Mouse (Mus musculus) granulocyte monocyte progenitor cell, adult 5-6 weeks (primary cell): ENCODE measurements around the gene Rab3il1. TPM values are rescaled to one million over a fixed set of nuclear protein-coding genes. Genes with fewer than 3 reads are reported as not detected.

Experiments used
- ATAC-seq: replicated peaks from 2 replicates; pipeline ENCODE4 v1.8.0; 2016; ENCODE audit warnings: mild to moderate bottlenecking, moderate TSS enrichment, inconsistent platforms; ENCODE audit not compliant: poor library complexity, severe bottlenecking
- total RNA-seq, 2 experiments: library from RNA; stranded (forward) in 1 of 2; stranded (reverse) in 1 of 2; fragments of 200-712, 200-1000 nt in 1 of 2; fragments of >200 nt in 1 of 2; fragmentation: Nextera tagmentation in 1 of 2; gene quantifications; 2 replicates each; pipeline ENCODE4 v1.2.3; 2014 to 2017

The Rab3il1 gene
- total RNA-seq, 2 experiments from 2014 or later, result 2.8 to 3.7 TPM

DNA sequence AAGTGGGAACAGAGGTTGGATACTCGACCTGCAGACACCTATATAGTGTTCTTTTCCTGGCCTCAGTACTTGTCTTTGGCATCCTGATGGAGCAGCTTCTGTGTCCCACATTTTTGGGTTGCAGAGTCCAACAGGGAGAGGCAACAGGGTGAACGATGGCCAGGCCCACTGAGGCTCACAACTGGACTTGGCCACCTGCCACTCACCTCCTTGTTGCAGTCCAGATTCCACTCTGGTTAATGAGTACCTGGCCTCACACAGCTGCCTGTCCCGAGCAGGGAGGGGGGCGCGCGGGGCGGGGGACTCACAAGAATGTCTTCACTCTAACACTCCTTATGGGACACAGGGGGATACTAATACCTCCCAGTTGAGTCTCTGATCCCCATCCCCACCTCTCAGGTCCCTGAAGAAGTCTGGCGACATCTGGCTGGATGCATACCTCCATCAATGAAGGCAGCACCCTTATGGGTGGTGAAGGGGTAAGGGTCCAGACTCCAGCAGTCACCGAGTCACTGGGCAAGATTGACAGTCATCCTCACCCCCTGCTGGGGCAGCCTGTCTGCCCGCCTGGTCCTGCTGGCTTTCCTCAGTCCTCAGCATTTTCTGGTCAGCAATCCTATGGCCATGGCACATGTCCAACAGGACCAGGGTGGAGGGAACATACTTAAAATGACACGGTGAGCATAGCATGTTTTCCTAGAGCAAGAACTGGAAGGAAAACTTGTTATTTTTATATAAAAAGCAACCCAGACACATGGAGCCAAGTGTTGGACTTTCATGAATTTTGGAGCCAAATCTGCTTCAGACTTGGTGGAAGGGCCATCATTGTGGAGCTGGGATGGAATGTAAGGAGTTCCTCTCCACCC is 56.2 kb downstream of the Rab3il1 start:
- no peak for ATAC-seq

DNA sequence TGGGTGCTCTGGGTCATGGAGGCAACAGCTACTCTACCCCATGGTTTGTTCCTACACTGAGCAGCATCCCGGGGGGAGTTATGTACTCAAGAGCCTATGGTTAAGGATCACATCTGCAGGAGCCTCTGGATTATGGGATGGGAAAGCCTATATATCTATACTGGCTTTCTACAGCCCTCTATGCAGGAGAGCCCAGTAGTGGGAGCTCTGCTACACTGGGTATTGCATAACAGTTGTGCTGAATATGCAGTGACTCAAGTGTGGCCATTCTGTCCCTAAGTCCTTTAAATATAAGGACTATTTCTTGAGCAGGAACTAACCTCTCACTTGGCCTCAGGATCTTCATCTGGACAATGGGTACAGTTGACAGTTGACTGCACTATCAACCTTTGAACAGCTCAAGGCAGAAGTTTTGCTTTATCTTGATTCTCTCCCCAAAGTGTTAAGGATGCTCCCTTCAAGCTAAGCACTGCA is 56.9 kb downstream of the Rab3il1 start:
- no peak for ATAC-seq

DNA sequence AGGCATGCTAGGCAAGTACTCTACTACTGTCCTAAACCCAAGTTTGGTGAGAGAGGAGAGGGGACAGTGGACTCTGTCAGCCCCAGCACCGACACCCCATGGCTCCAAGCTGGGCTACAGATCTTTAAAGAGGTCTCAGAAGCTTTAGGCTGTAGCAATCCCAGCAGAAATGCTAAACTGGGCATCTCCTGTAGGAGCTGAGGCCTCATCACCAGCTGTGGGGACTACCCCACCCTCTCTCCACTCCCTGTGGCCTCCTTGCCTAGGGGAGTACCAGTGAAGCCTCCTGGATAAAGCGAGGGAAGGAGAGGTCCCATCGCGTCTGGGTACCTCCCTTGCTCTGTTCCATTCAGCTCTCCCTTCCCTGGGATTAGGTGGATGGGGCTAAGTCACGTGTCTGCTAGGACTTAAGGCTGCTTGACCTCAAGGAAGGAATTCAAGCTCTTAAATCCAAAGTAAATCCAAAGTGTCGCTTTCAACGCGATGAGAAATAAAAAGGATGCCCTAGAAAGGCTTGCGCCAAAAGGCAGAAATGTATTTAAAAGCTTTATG is 57.5 kb downstream of the Rab3il1 start:
- ATAC-seq, result no peak

DNA sequence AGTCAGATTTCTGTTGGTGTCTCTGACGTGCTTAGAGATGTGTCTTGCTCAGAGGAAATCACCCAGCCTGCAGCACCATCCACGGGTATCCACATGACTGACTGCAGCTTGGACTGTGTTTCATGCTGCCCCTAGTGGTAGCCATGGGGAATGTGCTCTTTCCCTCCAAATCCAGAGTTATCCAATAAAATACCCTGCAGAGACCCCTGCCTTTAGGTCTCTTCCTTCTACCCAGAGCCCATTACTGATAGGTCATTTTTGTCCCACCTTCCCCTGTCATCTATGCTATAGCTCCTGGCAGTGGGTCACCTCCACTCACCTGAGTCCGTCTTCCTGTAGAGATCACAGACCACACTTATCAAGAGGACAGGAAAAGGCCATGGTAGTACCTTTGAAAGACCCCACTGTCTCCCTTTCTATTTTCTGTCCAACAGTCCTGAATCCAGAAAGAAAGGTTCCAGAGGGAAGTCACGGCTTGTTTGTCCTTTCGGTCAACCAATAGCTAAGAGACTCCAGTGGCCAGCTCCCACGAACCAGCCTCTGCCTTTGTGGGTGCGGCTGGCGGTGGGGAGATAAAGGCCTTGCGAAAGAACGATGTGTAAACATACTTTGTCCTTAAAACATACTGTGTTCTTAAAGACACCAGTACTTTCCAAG is 58.6 kb downstream of the Rab3il1 start:
- ATAC-seq, result peak; percentile 60

DNA sequence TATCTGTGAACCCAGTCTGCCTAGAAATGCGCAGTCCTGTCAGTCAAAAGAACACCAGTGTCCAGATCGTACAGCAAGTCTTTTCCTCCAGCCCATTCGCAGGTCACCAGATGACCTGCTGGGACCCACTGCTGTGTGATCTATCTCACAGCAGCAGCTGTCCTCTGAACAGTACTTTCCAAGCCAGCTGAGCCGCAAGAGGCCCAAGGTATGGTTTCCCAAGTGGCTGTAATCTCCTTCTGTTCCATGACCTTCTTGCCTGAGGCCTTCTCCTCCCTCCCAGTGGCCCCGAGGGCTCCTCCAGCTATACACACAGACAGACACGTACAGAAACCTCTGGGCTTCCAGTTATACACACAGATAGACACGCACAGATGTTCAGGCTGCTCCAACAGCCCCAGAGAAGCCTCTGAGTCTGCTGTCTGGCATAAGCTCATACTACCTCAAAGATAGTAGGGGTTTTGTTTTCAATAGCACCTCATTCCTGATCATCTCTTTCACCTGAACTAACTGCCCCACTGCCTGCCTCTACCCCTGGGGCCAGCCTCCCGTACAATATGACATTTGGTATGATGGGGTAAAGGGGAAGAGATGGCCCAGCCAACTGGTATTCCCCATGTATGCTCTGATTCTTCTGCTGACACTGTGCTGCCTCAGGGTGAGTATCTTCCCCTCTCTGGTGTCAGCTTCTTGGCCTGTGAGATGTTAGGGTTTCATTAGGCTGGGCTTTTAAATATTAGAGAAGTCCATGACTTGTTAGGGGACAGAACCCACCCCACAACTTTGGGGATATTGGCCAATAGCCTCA is 59.5 kb downstream of the Rab3il1 start:
- ATAC-seq, result no peak

DNA sequence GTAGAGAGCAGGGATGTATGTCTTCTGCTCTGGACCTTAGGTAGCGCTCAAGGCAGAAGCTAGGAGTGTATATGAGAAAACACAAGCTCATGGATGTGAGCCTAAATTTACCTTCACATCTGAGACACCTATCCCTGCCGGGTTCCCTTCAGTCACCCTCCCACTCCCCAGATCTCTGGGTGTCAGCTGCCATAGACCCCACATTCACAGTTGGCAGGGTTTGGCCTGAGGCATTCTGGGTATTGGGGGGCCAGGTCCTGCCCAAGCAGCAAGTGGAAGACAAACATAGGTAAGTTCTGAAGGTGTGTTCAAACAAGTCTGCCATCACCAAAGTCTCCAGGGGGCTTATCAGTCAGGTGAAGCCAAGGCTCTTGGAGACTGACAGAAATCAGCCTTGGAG is 60.2 kb downstream of the Rab3il1 start:
- no peak for ATAC-seq

DNA sequence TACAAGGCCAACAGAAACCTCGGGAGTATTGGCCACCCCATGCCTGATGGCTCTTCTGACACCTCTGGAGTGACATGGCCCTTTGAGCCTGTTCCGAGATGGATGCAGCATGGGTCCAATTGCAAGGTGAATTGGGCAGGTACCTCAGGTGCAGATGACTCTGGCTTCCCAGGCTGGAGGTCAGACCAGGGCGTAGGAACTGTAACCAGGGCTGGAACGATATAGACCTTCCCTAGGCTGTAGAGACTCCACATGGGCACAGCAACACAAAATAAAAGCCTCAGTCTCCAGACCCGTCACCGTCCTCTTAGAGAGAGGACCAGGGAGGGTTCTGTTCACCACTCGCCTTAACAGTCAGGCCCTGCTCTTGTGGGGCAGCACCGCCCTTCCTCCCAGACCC is 60.8 kb downstream of the Rab3il1 start:
- ATAC-seq, result no peak

DNA sequence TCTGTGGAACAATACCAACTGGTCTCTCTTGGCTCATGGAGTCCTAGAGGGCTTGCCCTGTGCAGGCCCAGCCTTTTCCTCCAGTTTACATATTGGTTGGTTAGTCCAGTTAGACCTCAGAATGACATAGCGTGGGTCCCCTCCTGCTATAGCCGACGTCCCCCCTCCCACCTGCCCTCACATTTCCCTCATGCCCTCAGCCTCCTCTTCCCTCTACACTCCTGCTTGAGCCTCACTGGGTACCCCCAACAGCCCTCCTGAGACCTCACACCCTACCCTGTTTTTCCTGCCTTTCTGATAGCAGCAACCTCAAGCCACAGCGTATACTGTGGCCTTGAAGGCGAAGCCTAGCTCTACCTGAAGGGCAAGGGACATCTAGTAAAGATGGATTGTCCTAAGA is 61.4 kb downstream of the Rab3il1 start:
- no peak for ATAC-seq

DNA sequence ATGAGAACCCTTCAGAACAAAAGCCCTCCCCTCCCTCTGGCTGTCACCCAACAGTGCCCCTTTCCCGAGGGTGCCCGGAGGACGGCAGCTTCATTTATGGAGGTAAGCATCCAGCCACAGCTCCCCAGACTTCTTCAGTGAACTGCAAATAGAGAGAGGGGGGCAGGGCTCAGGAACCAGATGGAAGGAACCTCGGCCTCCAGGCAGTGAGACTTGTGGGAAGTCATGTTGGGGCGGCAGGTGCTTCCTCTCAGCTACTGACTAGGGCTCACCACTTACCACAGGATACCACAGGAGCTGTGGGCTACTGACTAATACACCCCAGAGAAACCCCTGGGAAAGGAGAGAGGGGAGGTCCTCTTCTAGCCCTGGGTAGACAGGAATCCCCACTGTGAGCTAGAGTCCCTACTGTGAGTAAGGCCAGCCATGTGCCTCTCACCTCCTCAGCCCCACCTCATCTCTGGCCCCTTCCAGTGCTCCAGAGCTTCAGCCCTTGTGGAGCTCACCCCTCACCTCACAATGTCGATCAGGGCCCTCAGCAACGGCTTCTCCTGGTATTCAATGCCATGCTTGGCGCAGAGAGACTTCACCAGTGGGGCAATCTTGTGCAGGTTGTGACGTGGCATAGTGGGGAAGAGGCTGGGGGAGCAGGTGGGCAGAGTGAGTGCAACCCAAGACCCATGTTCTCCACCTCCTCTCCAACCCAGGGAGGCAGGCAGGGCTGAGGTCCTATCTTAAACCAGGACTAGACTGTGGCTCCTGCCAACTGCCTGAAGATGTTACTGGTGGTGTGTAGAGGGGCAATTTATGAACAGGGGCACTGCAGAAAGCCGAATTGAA is 62.9 kb downstream of the Rab3il1 start:
- ATAC-seq, result peak; percentile 84

DNA sequence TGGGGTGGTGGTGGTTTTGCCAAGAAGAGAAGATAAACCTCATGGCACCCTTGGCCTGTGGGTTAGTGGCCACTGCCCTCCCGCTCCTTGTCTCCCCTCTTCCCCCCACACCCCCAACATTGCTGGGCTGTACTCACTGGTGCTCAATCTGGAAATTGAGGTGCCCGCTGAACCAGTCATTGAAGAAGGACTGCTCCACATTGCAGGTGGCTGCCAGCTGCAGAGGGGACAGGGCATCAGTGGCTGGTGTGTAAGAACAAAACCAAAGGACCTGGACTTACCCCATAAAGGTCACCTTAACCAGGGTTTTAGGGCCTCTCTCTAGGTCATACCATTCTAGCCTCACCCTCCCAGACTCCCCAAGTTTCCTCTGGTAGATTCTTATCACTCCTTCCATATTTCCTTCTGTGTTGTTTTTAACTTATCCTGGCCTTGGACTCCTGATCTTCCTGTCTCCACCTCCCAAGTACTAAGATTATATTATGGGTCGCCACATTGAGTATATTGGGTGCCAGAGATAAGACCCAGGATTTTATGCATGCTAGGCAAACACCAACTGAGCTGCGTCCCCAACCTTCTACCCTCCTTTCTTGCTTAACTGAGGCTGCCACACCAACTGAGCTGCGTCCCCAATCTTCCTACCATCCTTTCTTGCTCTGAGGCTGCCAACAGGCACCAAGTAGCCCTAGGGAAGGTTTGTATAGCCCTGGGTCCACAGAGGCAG is 64.2 kb downstream of the Rab3il1 start:
- ATAC-seq, result no peak

DNA sequence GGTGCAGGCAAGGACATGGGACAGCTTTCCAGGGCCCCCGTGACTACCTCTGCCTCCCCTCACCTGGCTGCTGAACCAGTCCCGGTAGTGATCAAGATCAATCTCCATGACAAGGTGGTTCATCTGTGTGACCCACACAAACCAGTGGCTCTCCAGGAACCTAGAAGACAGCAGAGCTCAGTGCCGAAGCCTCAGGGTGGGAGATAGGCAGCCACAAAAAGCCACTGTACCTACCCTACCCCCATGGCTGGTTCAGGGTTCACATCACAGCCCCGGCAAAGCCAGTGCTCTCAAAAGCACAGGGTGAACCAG is 64.7 kb downstream of the Rab3il1 start:
- ATAC-seq, result no peak

DNA sequence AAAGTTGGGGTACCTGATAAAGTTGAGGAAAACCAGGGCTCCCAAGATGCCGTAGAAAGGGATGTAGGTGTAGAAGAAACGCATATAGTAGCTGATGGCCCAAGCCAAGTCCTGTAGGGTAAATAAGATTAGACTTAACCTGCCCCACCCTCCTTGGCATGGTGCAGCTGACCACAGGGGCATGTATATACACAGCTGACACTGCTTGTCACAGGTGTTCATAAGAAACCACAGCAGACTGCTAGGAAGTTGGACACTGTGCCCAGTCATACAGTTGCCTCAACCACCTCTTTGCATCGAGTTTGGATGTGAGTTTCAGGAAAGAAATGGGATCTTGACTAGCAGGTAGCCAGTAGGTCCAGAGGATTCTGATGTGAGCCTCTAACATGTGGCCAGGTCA is 65.0 kb downstream of the Rab3il1 start:
- no peak for ATAC-seq

DNA sequence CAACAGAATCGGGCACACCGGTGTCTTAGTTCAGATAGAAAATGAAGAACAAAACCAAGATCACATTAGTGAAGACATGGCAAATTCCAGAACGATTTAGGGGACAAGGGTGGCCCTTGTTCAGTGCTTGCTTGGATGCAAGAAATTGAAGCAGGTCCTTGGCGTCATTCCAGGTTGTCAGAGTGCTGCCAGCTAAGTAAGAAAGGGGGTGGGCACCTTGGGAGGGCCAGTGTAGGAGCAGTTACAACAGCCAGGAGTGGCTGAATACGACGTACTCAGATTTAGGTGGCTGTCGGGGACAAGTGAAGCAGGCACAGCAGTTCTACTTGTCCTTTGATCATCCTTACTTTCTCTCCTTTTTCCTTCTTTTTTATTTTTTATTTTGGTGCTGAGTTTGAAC is 66.2 kb downstream of the Rab3il1 start:
- ATAC-seq, result no peak

DNA sequence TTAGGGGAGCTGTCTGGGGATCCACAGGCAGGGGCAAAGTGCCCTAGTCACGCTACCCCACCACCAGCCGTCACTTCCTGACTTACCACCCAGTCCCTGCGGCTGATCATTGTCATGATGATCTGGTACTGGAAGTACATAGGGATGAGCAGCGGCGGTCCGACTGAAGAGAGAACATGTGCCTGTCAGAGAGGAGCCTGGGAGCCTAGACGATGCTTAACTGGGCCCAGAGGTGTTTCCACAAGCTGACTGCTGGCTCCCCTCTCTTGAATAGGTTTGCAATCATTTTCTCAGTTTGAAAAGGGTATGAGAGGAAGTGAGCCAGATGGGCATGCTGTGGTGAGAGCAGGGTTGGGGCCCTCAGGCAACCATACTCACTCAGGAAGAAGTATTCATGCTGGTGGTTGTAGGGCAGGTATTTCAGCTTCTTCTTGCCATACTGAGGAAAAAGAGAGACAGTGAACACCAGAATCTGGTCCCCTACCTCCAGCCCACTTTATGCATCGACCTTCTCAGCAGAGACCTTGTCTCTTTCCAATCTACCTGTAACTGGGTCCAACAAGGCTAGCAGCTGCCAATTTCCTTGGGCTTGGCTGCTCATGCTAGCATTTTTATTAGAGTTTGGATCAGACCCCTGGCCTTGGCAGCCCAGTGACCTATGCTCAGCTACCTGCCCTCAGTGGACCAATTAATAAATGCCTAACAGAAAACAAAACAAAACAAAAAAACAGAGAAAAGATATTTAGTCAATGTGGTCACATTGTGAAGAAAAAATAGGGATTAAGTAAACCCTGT is 68.9 kb downstream of the Rab3il1 start:
- ATAC-seq, result peak; percentile 73

DNA sequence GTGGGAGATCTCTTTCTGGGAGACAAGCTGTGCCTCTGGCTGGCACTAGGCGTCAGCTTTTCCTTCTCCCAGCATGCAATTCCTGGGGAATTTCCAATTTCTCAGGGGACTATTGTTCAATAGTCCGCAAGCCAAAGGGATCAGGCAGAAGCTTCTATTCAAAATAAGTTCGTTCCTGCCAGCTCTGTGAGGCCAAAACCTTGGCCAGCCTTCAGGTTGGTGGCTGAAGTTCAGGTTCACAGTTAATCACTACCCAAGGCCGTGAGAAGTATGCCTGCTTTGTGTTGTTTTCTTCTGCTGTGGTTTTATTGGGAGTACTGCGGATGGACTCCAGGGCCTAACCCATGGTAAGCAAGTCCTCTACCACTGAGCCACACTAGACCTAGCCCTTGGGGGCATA is 69.7 kb downstream of the Rab3il1 start:
- ATAC-seq, result no peak

DNA sequence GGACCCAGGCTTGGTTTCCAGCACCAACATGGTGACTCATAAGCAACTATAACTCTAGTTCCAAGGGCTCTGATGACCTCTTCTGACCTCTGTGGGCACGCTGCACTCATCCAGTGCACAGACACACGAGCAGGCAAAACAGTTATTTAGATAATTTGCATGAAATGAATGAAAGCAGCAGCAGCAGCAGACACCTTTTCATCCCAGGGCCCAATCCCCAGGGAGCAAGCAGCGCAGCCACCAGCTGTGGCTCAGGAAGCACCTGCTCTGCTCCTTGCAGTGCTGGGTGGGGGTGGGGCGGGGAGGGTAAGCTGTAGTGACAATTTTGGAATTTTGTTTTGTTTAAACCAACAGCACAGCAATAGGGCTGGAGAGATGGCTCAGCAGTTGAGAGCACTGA is 70.4 kb downstream of the Rab3il1 start:
- ATAC-seq, result no peak

DNA sequence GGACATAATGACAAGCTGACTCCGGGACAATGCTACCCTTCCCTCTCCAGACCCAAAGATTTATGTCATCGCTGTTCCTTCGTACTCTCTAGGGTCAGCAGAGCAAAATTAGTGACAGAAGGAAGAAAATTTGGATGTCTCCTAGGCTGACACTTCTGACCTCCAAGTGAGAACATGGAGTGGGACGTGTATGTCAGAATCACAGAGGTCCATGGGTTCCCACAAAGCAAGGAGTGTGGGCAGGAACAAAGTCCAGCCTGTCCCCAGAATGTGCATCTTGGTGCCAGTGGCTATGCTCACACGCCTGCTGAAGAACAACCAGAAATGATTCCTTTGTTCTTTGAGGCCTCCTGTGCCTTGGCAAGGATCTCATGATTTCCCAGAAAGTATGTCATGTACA is 71.7 kb downstream of the Rab3il1 start:
- ATAC-seq, result no peak

DNA sequence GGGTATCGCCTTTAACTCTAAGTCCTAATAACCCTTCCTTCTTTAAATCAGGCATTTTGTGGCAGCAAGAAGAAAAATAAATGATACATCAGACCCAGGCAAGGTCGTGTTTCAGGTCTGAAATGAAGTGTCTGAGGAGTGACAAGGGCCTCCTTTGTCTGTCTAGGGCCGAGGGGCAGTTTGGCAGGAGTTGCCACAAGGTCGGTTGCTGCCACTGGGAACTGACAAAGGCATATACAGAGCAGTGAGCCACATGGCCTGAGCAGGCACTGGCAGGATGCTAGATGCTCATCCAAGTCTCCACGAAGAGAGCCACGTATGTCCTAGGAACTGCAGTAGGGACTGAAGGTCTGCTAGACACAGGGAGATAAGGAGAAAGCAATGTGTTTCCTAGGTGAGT is 76.9 kb downstream of the Rab3il1 start:
- ATAC-seq, result no peak

DNA sequence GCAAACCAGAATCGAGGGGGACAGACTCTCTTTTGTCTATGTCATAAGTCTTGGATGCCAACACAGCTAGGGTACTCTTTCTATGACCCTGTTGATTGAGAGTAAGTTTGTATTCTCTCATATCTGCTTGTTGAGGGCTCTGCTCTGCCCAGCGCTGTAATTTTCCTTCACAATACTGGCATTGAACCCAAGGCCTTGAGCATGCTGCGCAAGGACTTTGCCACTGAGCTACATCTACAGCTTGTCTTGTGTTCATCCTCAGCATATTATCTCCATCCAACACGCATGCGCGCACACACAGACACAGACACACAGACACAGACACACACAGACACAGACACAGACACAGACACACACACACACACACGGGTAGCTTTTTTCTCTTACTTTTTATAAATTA is 78.9 kb downstream of the Rab3il1 start:
- ATAC-seq, result no peak
